Mouse (Mus musculus): ENCODE measurements around the gene Cacna1c. TPM values are rescaled to one million over a fixed set of nuclear protein-coding genes. Genes with fewer than 3 reads are reported as not detected.

Gene Cacna1c
- polyA plus RNA-seq, 1 experiment from 2014 or later, result 9.8 TPM

GRCm38 (mm10) chr6:119105651-119106595 lies 90.3 kb downstream of the Cacna1c start:
- Histone ChIP-seq H3K27me3 (ENCODE audit: control insufficient read depth, insufficient read depth, low read length) (peaks cover 6% of the 10 kb centered on the region; the same call in 1 of the 2 replicates), H3K4me3 (ENCODE audit: low read depth, low read length) (peak overlapping the region; percentile 62), H3K9me3 (ENCODE audit: control insufficient read depth, low read depth, low read length) (no peaks in the 10 kb centered on the region), H3K9ac (replicated peaks; ENCODE audit: low read depth, low read length) (no peak overlapping the region; the same call in 1 of the 2 replicates), H3K4me1 (ENCODE audit: control insufficient read depth, insufficient read depth, low read length) (no peaks in the 10 kb centered on the region), H3K4me2 (replicated peaks; ENCODE audit: low read depth, low read length) (peak overlapping the region; percentile 98), H3K27ac (ENCODE audit: low read length) (no peak overlapping the region), H3K36me3 (ENCODE audit: control insufficient read depth, insufficient read depth, low read length) (no peaks in the 10 kb centered on the region; the same call in 1 of the 2 replicates)
- ATAC-seq (ENCODE audit: insufficient number of reproducible peaks, insufficient read depth, low FRiP score, low read depth), result no peak
- 19% methylated on average over 11 of the region's 11 CpGs for WGBS

- no peak for ATAC-seq (ENCODE audit: insufficient number of reproducible peaks, insufficient read depth, low FRiP score, low read depth)
- Histone ChIP-seq H3K36me3 (ENCODE audit: control insufficient read depth, insufficient read depth, low read length) (no peaks in the 10 kb centered on the region; the same call in 1 of the 2 replicates), H3K27me3 (ENCODE audit: control insufficient read depth, insufficient read depth, low read length) (peaks cover 6% of the 10 kb centered on the region; the same call in 1 of the 2 replicates), H3K4me3 (ENCODE audit: low read depth, low read length) (no peak overlapping the region), H3K4me1 (ENCODE audit: control insufficient read depth, insufficient read depth, low read length) (no peaks in the 10 kb centered on the region), H3K4me2 (replicated peaks; ENCODE audit: low read depth, low read length) (no peak overlapping the region), H3K9ac (replicated peaks; ENCODE audit: low read depth, low read length) (no peak overlapping the region), H3K27ac (ENCODE audit: low read length) (no peak overlapping the region), H3K9me3 (ENCODE audit: control insufficient read depth, low read depth, low read length) (no peaks in the 10 kb centered on the region)
- WGBS, result 43% methylated on average over 8 of the region's 8 CpGs
These were observed 92.0 kb downstream of the Cacna1c start for GRCm38 (mm10) chr6:119104246-119104645.

GRCm38 (mm10) chr6:119102936-119103335 lies 93.3 kb downstream of the Cacna1c start:
- WGBS, result 91% methylated on average over 9 of the region's 9 CpGs

GRCm38 (mm10) chr6:119099333-119099732 lies 96.9 kb downstream of the Cacna1c start:
- Histone ChIP-seq H3K4me3 (ENCODE audit: low read depth, low read length) (no peak overlapping the region), H3K36me3 (ENCODE audit: control insufficient read depth, insufficient read depth, low read length) (no peaks in the 10 kb centered on the region; the same call in 1 of the 2 replicates)
- 78% methylated on average over 2 of the region's 2 CpGs for WGBS

More at GRCm38 (mm10) chr6:119102936-119103335, 93.3 kb downstream of the Cacna1c start:
- Histone ChIP-seq H3K4me3 (ENCODE audit: low read depth, low read length) (no peak overlapping the region), H3K4me1 (ENCODE audit: control insufficient read depth, insufficient read depth, low read length) (no peaks in the 10 kb centered on the region), H3K9me3 (ENCODE audit: control insufficient read depth, low read depth, low read length) (no peaks in the 10 kb centered on the region), H3K9ac (replicated peaks; ENCODE audit: low read depth, low read length) (no peak overlapping the region), H3K4me2 (replicated peaks; ENCODE audit: low read depth, low read length) (no peak overlapping the region), H3K27ac (ENCODE audit: low read length) (no peak overlapping the region), H3K36me3 (ENCODE audit: control insufficient read depth, insufficient read depth, low read length) (no peaks in the 10 kb centered on the region; the same call in 1 of the 2 replicates), H3K27me3 (ENCODE audit: control insufficient read depth, insufficient read depth, low read length) (peaks cover 6% of the 10 kb centered on the region; the same call in 1 of the 2 replicates)
- ATAC-seq (ENCODE audit: insufficient number of reproducible peaks, insufficient read depth, low FRiP score, low read depth), result no peak

GRCm38 (mm10) chr6:119096481-119096880 lies 99.7 kb downstream of the Cacna1c start:
- Histone ChIP-seq H3K27me3 (ENCODE audit: control insufficient read depth, insufficient read depth, low read length) (no peaks in the 10 kb centered on the region), H3K36me3 (ENCODE audit: control insufficient read depth, insufficient read depth, low read length) (no peaks in the 10 kb centered on the region; the same call in 1 of the 2 replicates), H3K27ac (ENCODE audit: low read length) (no peak overlapping the region), H3K4me1 (ENCODE audit: control insufficient read depth, insufficient read depth, low read length) (no peaks in the 10 kb centered on the region), H3K4me3 (ENCODE audit: low read depth, low read length) (no peak overlapping the region), H3K9me3 (ENCODE audit: control insufficient read depth, low read depth, low read length) (no peaks in the 10 kb centered on the region), H3K4me2 (replicated peaks; ENCODE audit: low read depth, low read length) (no peak overlapping the region), H3K9ac (replicated peaks; ENCODE audit: low read depth, low read length) (no peak overlapping the region)
- 57% methylated on average over 7 of the region's 7 CpGs for whole genome bisulfite sequencing
- no peak for ATAC-seq (ENCODE audit: insufficient number of reproducible peaks, insufficient read depth, low FRiP score, low read depth)

More at GRCm38 (mm10) chr6:119099333-119099732, 96.9 kb downstream of the Cacna1c start:
- no peaks in the 10 kb centered on the region for H3K9me3 ChIP-seq (ENCODE audit: control insufficient read depth, low read depth, low read length)
- no peak overlapping the region for H3K27ac ChIP-seq (ENCODE audit: low read length)
- no peaks in the 10 kb centered on the region for H3K27me3 ChIP-seq (ENCODE audit: control insufficient read depth, insufficient read depth, low read length)
- H3K4me1 ChIP-seq (ENCODE audit: control insufficient read depth, insufficient read depth, low read length), result no peaks in the 10 kb centered on the region
- no peak overlapping the region for H3K9ac ChIP-seq (replicated peaks; ENCODE audit: low read depth, low read length)
- no peak overlapping the region for H3K4me2 ChIP-seq (replicated peaks; ENCODE audit: low read depth, low read length)
- ATAC-seq (ENCODE audit: insufficient number of reproducible peaks, insufficient read depth, low FRiP score, low read depth), result no peak

GRCm38 (mm10) chr6:119095081-119095480 lies 101.1 kb downstream of the Cacna1c start:
- H3K9me3 ChIP-seq (ENCODE audit: control insufficient read depth, low read depth, low read length), result no peaks in the 10 kb centered on the region
- no peak overlapping the region for H3K9ac ChIP-seq (replicated peaks; ENCODE audit: low read depth, low read length)
- no peak overlapping the region for H3K27ac ChIP-seq (ENCODE audit: low read length)
- ATAC-seq (ENCODE audit: insufficient number of reproducible peaks, insufficient read depth, low FRiP score, low read depth), result no peak
- H3K36me3 ChIP-seq (ENCODE audit: control insufficient read depth, insufficient read depth, low read length), result no peaks in the 10 kb centered on the region
- no peak overlapping the region for H3K4me2 ChIP-seq (replicated peaks; ENCODE audit: low read depth, low read length)
- H3K4me3 ChIP-seq (ENCODE audit: low read depth, low read length), result no peak overlapping the region
- WGBS, result 77% methylated on average over 6 of the region's 6 CpGs
- H3K27me3 ChIP-seq (ENCODE audit: control insufficient read depth, insufficient read depth, low read length), result no peaks in the 10 kb centered on the region
- no peaks in the 10 kb centered on the region for H3K4me1 ChIP-seq (ENCODE audit: control insufficient read depth, insufficient read depth, low read length)

GRCm38 (mm10) chr6:119089173-119089572 lies 107.0 kb downstream of the Cacna1c start:
- no peak for ATAC-seq (ENCODE audit: insufficient number of reproducible peaks, insufficient read depth, low FRiP score, low read depth)
- WGBS, result 63% methylated on average over 8 of the region's 8 CpGs
- H3K4me1 ChIP-seq (ENCODE audit: control insufficient read depth, insufficient read depth, low read length), result peaks cover 21% of the 10 kb centered on the region
- H3K36me3 ChIP-seq (ENCODE audit: control insufficient read depth, insufficient read depth, low read length), result no peaks in the 10 kb centered on the region
- H3K4me3 ChIP-seq (ENCODE audit: low read depth, low read length), result no peak overlapping the region
- no peak overlapping the region for H3K4me2 ChIP-seq (replicated peaks; ENCODE audit: low read depth, low read length)
- no peaks in the 10 kb centered on the region for H3K27me3 ChIP-seq (ENCODE audit: control insufficient read depth, insufficient read depth, low read length)
- no peaks in the 10 kb centered on the region for H3K9me3 ChIP-seq (ENCODE audit: control insufficient read depth, low read depth, low read length)
- H3K27ac ChIP-seq (ENCODE audit: low read length), result peak overlapping the region; percentile 75
- no peak overlapping the region for H3K9ac ChIP-seq (replicated peaks; ENCODE audit: low read depth, low read length)

- Histone ChIP-seq H3K9ac (replicated peaks; ENCODE audit: low read depth, low read length) (no peak overlapping the region), H3K36me3 (ENCODE audit: control insufficient read depth, insufficient read depth, low read length) (no peaks in the 10 kb centered on the region), H3K4me2 (replicated peaks; ENCODE audit: low read depth, low read length) (no peak overlapping the region), H3K9me3 (ENCODE audit: control insufficient read depth, low read depth, low read length) (no peaks in the 10 kb centered on the region), H3K27ac (ENCODE audit: low read length) (peak overlapping the region; percentile 75), H3K4me3 (ENCODE audit: low read depth, low read length) (no peak overlapping the region), H3K4me1 (ENCODE audit: control insufficient read depth, insufficient read depth, low read length) (peaks cover 21% of the 10 kb centered on the region), H3K27me3 (ENCODE audit: control insufficient read depth, insufficient read depth, low read length) (no peaks in the 10 kb centered on the region)
- 63% methylated on average over 8 of the region's 8 CpGs for WGBS
- ATAC-seq (ENCODE audit: insufficient number of reproducible peaks, insufficient read depth, low FRiP score, low read depth), result no peak
These were observed 107.8 kb downstream of the Cacna1c start for GRCm38 (mm10) chr6:119088381-119088780.

Measured in stomach, embryonic 14.5 days (tissue).